Mouse (Mus musculus) heart, adult 18-20 months (tissue): Measurements from ENCODE around the gene Gstt2. TPM values are rescaled to one million over a fixed set of nuclear protein-coding genes. Genes with fewer than 3 reads are reported as not detected.
"Not testable (repeated sequence)": the region's sequence is repeated elsewhere in the genome, so short reads cannot be mapped to it uniquely, and the experiment has no call there.

Experiments
- DNase-seq, 2 experiments: peaks; one replicate each; pipeline ENCODE4 v3.0.0; 2021 to 2022; ENCODE audit warnings: mixed read lengths in 1 of 2
- total RNA-seq, 2 experiments: library from RNA; stranded (reverse); gene quantifications; 2 replicates each; pipeline ENCODE4 v1.2.3; 2021

The Gstt2 gene
- total RNA-seq, 2 experiments from 2014 or later: 7.8 to 10.7 TPM

- no peak for DNase-seq
These were observed 19.1 kb upstream of the Gstt2 start for GRCm38 (mm10) chr10:75856155-75856907.

GRCm38 (mm10) chr10:75855416-75855981, 18.3 kb upstream of the Gstt2 start:
- DNase-seq: no peak

DNA sequence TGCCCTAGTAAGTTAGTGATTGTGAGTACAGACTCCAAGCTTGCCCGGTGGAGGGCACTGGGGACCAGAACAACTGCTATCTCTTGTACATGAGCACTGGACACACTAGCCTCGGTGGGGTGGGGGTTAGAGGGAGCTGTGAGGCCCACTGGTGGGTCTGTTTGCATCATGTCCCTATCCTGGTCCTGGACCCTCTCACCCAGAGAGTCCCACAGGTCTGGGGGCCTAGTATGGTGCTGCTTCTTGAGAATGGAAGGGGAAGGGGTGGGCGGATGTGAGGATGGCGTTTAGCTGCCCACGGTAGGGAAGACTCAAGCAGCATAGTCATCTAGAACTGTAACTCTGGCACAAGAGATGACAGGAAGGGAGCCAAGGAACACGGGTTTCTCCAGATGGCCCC, 17.6 kb upstream of the Gstt2 start:
- no peak for DNase-seq

GRCm38 (mm10) chr10:75854096-75854495, 16.9 kb upstream of the Gstt2 start:
- no peak for DNase-seq

DNA sequence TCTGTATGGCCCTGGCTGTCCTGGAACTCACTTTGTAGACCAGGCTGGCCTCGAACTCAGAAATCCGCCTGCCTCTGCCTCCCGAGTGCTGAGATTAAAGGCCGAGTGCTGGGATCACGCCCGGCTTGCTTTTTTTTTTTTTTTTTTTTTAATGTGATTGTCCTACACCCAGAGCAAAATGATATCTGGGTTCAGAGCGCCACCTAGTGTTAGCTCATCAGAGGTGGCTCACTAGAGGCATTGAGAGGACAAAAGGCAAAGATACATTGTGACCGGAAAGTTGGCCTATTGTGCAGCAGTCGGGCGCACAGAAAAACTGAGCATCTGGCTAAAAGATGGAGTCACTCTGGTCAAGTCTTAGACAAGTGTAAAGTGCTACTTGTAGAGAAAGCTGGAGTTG, 16.2 kb upstream of the Gstt2 start:
- peak; percentile 87 to 91 for DNase-seq

GRCm38 (mm10) chr10:75852539-75853125, 15.4 kb upstream of the Gstt2 start:
- no peak for DNase-seq

DNA sequence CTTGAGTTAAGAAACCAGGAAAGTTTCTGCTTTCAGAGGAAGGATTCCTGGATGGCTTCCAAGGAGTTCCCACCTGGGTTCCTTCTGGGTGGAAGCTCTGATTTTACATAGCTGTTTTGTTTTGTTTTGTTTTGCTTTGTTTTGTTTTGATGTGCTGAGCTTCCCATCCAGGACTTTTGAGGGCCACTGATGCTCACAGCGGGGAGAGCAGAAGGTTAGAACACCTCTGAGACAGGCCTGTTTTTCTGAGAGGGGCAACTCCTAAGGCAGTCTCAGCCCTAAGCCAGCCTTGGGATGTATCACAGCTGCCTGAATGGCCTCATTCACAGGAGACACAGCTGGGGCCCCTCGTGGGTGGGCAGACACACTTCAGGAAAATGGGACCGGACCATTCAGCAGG, 14.5 kb upstream of the Gstt2 start:
- DNase-seq: no peak

DNA sequence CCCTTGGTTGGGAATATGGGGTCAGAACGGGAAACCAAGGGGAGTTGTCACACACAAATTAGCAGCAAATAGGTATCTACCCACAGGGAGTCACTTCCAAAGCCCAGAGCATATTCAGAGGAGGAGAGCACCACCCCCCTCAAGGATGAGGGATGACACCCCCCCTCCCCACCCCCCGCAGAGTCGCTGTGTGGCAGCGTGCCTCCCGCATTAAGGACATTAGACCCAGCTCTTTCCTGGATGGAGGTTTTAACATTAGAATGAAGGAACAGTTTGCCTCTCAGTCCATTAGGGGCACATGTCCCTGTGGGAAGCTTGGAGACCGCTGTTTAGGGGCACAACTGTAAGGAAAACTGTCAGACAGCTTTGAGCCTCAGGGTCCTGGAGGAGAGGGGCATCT, 13.9 kb upstream of the Gstt2 start:
- no peak for DNase-seq

- DNase-seq: no peak
These were observed 11.2 kb upstream of the Gstt2 start for GRCm38 (mm10) chr10:75848382-75848781.

DNA sequence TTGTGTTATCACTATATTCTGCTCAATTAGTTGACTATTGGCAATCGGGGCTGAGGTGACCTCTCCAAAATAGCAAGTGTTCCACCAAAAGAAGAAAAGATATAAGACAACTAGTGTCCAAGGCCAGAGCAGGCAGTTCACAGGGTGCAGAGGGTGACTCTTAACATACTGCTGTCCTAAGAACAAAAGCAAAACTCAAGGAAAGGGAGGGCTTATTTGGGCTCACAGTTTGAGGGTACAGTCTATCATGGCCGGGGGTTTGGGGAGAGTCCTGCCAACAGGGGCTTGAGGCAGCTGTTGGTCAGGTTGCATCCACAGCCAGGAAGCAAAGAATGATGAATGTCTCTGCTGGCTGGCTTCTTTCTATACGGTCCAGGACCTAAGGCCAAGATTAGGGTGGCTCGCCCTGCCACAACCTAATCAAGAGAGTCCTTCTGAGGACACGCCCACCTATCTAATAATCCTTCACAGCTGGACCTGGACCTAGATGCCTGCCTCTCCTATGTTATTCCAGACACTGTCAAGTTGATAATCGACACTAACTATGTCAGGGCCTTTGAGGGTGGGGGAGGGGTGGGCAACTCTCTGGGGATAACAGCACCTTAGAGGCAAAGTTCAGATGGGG, 8.2 kb upstream of the Gstt2 start:
- DNase-seq: no peak

DNA sequence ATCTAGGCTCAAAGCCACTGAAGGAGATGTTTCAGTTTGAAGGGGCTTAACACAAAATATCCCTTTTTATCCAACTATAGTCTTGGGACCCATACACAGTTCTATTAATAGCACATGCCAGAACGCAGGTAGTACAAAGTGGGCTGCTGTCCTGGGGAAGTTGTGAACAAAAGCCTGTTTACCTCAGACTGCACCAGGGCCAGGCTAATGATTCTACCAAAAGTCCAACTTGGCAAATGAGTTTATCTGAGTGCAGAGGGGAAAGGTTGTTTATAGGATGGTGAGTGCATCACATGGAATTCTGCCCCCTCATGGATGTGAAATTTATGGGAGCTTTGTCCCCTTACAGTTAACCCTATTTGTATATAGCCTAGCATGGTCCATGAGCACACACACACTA, 7.6 kb upstream of the Gstt2 start:
- no peak for DNase-seq

GRCm38 (mm10) chr10:75843898-75844297, 6.7 kb upstream of the Gstt2 start:
- DNase-seq: not testable (repeated sequence)

DNA sequence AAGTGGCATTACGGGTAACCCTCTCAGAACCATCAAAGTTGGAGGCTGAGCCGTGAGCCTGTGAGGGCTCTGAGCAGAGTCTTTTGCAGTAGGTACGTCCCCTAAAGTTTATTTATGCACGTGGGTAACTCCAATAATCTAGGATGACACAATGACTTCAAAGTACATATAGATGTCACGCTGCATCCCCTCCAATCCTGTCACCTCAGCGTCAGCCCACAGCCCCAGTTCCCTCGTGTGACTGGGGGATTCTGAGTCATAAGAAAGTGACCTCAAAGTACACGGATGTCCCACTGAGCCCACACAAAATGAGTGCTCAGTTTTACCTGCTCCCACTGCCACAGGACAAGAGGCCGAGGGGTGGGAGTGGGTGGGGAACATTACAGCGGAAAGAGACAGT, 1.9 kb upstream of the Gstt2 start:
- DNase-seq: no peak

GRCm38 (mm10) chr10:75835761-75836531, 1.3 kb downstream of the Gstt2 start:
- DNase-seq: peak in 1 of 2 experiments; percentile 24

DNA sequence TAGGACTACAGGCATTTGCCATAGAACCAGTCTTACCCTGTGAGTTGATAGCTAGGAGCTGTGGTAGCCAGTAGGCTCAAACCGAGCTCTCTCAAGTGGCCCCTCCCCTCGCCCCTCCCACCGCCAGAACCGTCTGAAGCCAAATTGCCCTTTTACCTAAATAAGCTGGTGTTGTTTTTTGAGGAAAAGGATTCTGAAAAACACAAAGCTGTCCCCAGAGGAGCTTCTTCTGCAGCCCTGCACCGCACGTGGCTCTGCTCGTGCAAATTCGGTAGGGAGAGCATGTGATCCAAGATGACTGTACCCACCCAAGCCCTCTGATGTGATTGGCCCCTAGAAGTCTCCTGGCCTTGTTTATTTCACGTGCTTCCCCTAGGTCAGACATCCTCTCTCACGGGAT, 1.9 kb downstream of the Gstt2 start:
- DNase-seq: peak; percentile 81

GRCm38 (mm10) chr10:75834721-75835120, 2.5 kb downstream of the Gstt2 start:
- no peak for DNase-seq

DNA sequence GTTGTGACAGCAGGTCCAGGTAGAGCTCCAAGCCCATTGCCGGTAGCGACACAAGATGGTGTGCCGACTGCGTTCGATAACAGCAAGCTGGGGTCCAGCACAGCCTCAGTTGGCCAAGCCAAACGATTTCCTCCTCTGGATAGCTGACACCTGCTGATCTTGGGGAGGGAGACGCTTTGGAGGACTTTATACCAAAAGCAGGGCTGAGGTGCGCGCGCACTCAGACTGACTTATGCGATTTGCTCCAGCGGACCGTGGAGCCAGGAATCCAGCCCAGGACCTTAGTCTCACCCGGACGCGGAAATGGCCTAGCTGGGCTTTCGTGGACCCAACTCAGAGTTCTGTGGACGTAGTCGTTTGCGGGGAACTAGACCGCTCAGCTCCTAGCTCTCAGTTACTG, 3.0 kb downstream of the Gstt2 start:
- DNase-seq: peak; percentile 87 to 89

GRCm38 (mm10) chr10:75833456-75834080, 3.7 kb downstream of the Gstt2 start:
- peak; percentile 41 to 53 for DNase-seq

DNA sequence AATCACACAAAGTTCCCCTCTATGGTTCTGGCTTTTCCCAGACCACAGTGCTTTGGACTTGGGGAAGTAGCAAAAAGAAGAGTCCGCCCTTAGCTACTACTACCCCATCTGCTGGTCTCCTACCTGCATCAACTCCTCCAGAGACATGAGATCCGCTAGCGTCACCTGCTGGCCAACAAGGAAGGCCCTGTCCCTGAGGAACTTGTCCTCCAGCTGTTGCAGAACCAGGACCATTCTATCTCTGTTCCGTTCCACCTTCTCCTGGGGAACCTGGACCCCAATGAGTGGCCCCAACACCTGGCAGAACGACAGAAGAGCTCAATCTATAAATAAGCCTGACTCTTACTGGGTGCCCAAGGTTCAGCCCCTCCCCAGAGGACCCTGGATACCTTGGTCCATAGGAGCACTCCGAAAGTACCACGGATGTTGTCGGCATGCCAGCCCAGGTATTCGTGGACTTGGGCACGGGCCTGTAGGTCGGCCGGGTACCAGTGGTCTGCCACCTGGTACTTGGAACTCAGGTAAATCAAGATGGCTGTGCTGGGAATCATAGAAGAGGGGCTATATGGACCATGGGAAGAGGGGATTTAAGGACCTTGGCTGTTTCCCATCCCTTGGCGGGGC, 4.8 kb downstream of the Gstt2 start:
- DNase-seq: peak; percentile 79 to 81

DNA sequence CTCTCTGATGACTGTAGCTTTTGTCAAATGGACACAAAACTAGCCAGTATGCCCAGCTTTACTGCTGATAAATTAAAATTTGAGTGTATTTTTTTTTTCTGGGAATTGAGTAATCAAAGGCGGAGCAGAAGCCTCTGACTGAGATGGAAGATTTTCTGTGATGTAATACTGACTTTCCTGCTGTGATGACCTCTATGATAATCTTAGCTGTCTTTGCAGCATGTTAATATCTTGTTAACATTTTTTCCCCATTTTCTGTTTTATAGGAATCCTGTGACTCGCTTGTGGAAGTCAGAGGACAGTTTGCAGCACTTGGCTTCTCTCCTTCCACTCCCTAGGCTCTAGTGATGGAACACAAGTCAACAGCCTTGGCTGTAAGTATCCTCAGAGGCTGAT, 7.0 kb downstream of the Gstt2 start:
- no peak for DNase-seq

DNA sequence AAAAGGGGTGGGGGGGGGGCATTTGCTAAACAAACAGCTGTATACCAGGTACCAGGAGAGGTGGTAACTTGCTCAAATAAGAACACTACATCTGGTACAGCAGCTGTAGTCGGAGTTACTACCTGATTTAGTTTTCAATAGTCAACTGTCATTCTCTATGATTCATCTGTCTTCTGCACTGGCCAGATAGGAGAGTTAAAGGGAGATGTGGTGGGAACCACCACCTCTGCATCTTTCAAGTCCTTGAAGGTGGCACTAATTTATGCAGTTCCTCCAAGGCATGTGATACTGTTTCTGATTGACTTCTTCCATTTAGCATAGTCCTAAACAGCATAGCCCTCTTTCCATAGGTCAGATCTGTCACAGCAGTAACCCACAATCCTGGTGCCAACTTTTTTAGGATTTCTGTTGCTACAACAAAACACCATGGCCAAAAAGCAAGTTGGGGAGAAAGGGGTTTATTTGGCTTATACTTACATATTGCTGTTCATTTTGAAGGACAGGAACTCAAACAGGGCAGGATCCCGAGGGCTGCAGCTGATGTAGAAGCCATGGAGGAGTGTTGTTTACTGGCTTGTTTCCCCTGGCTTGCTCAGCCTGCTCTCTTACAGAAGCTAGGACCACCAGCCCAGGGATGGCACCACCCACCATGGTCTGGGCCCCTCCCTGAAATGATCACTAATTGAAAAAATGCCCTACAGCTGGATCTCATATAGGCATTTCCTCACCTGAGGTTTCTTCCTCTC, 7.5 kb downstream of the Gstt2 start:
- no peak for DNase-seq
